28 mouse cellular contexts compared by ENCODE assay signal in the genomic region with DNA sequence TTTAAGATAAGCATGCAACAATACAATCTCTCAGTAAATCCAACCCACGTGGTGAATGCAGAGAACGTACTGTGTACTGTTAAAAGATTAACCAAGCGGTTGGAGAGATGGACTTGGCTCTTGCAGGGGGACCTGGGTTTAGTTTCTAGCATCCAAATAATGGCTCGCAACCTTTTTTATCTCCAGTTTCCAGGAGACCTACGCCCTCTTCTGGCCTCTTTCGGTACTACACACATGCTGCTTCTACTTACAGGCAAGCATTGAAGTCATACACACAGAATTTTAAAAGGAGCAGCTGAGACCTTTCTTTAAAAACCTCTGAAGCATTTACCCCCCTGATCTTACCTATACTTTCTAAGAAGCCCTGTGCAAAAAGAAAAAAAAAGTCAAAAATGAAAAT.
DNase-seq lines count a peak whose midpoint lies in the region; ATAC-seq and TF ChIP-seq lines count a peak whose summit lies in the region.
"Had no signal": no experiment of that assay in that cellular context is flagged by ENCODE, and none has a peak within 500 bp of the region (broad histone marks: within the 10 kb centered on the region; RNA-seq: fewer than 3 reads in every experiment).

No protein-coding gene starts in this region.

- intact Hi-C loops in left cerebral cortex, adult 2 months (cut with DNase I): no loop called here
- intact Hi-C loops in left cerebral cortex, postnatal 14 days (cut with DNase I): no loop called here

- no peak overlapping the region for H3K27ac ChIP-seq in forebrain, postnatal 0 days (ENCODE audit: low read depth, low read length)
- H3K27ac ChIP-seq in forebrain, embryonic 11.5 days (ENCODE audit: low read depth, low read length): no peak overlapping the region
- H3K27ac ChIP-seq in left cerebral cortex, adult 2 months: no peak overlapping the region
- no peak overlapping the region for H3K27ac ChIP-seq in limb, embryonic 10.5 days
- no peak overlapping the region for H3K27ac ChIP-seq in midbrain, embryonic 11.5 days (ENCODE audit: low read depth, low read length)
- H3K27ac ChIP-seq: embryonic facial prominence, embryonic 13.5 days; forebrain, embryonic 15.5 days; heart, embryonic 13.5 days; hindbrain, embryonic 12.5 days; macrophage; neural tube, embryonic 15.5 days; stomach, embryonic 15.5 days had no signal

- no peak for ATAC-seq in forebrain, postnatal 0 days
- no peak for ATAC-seq in forebrain, embryonic 11.5 days (replicated peaks; ENCODE audit: low FRiP score)
- no peak for ATAC-seq in midbrain, embryonic 11.5 days (ENCODE audit: low FRiP score)
- ATAC-seq: forebrain, embryonic 15.5 days had no signal

- no peaks in the 10 kb centered on the region for H3K4me1 ChIP-seq in forebrain, postnatal 0 days (ENCODE audit: insufficient read depth)
- H3K4me1 ChIP-seq in forebrain, embryonic 11.5 days (replicated peaks; ENCODE audit: control insufficient read depth, insufficient read depth, low read length): no peaks in the 10 kb centered on the region
- peaks cover 10% of the 10 kb centered on the region; the same call in 1 of the 2 replicates for H3K4me1 ChIP-seq in limb, embryonic 10.5 days
- H3K4me1 ChIP-seq in midbrain, embryonic 11.5 days (ENCODE audit: control insufficient read depth, insufficient read depth, low read length): no peaks in the 10 kb centered on the region
- H3K4me1 ChIP-seq: embryonic facial prominence, embryonic 13.5 days; forebrain, embryonic 15.5 days; hindbrain, embryonic 12.5 days; neural tube, embryonic 15.5 days; stomach, embryonic 15.5 days had no signal

- DNase-seq in forebrain, postnatal 0 days: no peak
- DNase-seq in forebrain, embryonic 11.5 days (ENCODE audit: low spot score): no peak
- DNase-seq in left cerebral cortex, adult 2 months (ENCODE audit: extremely low spot score in 1 of 2, low spot score in 2 of 2): no peak
- DNase-seq in left cerebral cortex, postnatal 14 days (ENCODE audit: low spot score in 2 of 2): no peak
- DNase-seq in testis, postnatal 14 days (ENCODE audit: low spot score): peak; percentile 9
- DNase-seq in testis, postnatal 10 days (ENCODE audit: low spot score): no peak
- DNase-seq in limb, embryonic 10.5 days (ENCODE audit: low spot score): no peak
- no peak for DNase-seq in midbrain, embryonic 11.5 days (ENCODE audit: low spot score, missing footprints)
- DNase-seq: adrenal gland, postnatal 14 days; cerebellum, adult 8-10 months; cerebellum, postnatal 36 days; embryo, embryonic 11 days; gastrocnemius, postnatal 25 days; heart, adult 18-20 months; heart, postnatal 14 days; kidney, adult 2 months; kidney, postnatal 25 days; layer of hippocampus, adult 9-11 months; left cerebral cortex, postnatal 4 days; lung, adult 2 months; right cerebral cortex, adult 18-20 months had no signal

- no peak overlapping the region for H3K4me2 ChIP-seq in forebrain, postnatal 0 days (ENCODE audit: low read depth)
- H3K4me2 ChIP-seq in forebrain, embryonic 11.5 days (ENCODE audit: low read depth, low read length, severe bottlenecking): no peak overlapping the region
- no peak overlapping the region for H3K4me2 ChIP-seq in midbrain, embryonic 11.5 days
- H3K4me2 ChIP-seq: embryonic facial prominence, embryonic 13.5 days; forebrain, embryonic 15.5 days; heart, embryonic 13.5 days; hindbrain, embryonic 12.5 days; neural tube, embryonic 15.5 days; stomach, embryonic 15.5 days had no signal

- 94% methylated on average over 6 of the region's 6 CpGs for WGBS in forebrain, postnatal 0 days
- 89% methylated on average over 6 of the region's 6 CpGs for whole genome bisulfite sequencing in forebrain, embryonic 11.5 days
- 95% methylated on average over 6 of the region's 6 CpGs for WGBS in limb, embryonic 10.5 days
- WGBS in midbrain, embryonic 11.5 days: 89% methylated on average over 6 of the region's 6 CpGs

- no peak overlapping the region for H3K4me3 ChIP-seq in forebrain, postnatal 0 days (ENCODE audit: low read depth, low read length)
- H3K4me3 ChIP-seq in forebrain, embryonic 11.5 days (ENCODE audit: low read depth, low read length): no peak overlapping the region
- no peak overlapping the region for H3K4me3 ChIP-seq in left cerebral cortex, adult 2 months
- H3K4me3 ChIP-seq in limb, embryonic 10.5 days: no peak overlapping the region
- H3K4me3 ChIP-seq in midbrain, embryonic 11.5 days (ENCODE audit: low read depth, low read length): no peak overlapping the region
- H3K4me3 ChIP-seq: embryonic facial prominence, embryonic 13.5 days; forebrain, embryonic 15.5 days; heart, embryonic 13.5 days; hindbrain, embryonic 12.5 days; neural tube, embryonic 15.5 days; stomach, embryonic 15.5 days had no signal

- H3K9me3 ChIP-seq in forebrain, postnatal 0 days (ENCODE audit: low read length): no peaks in the 10 kb centered on the region
- no peaks in the 10 kb centered on the region for H3K9me3 ChIP-seq in forebrain, embryonic 11.5 days (ENCODE audit: control insufficient read depth, low read length)
- H3K9me3 ChIP-seq in limb, embryonic 10.5 days (replicated peaks): no peaks in the 10 kb centered on the region
- no peaks in the 10 kb centered on the region; the same call in 1 of the 2 replicates for H3K9me3 ChIP-seq in midbrain, embryonic 11.5 days (ENCODE audit: control insufficient read depth, low read length)
- H3K9me3 ChIP-seq: embryonic facial prominence, embryonic 13.5 days; forebrain, embryonic 15.5 days; hindbrain, embryonic 12.5 days; neural tube, embryonic 15.5 days; stomach, embryonic 15.5 days had no signal

- no peaks in the 10 kb centered on the region for H3K36me3 ChIP-seq in forebrain, postnatal 0 days (ENCODE audit: insufficient read depth)
- H3K36me3 ChIP-seq in forebrain, embryonic 11.5 days (ENCODE audit: control insufficient read depth, insufficient read depth, low read length): no peaks in the 10 kb centered on the region
- H3K36me3 ChIP-seq in limb, embryonic 10.5 days: no peaks in the 10 kb centered on the region
- no peaks in the 10 kb centered on the region for H3K36me3 ChIP-seq in midbrain, embryonic 11.5 days (ENCODE audit: control insufficient read depth, insufficient read depth, low read length)
- H3K36me3 ChIP-seq: embryonic facial prominence, embryonic 13.5 days; forebrain, embryonic 15.5 days; heart, embryonic 13.5 days; hindbrain, embryonic 12.5 days; neural tube, embryonic 15.5 days; stomach, embryonic 15.5 days had no signal

- no peaks in the 10 kb centered on the region for H3K27me3 ChIP-seq in forebrain, postnatal 0 days (ENCODE audit: insufficient read depth, low read length)
- H3K27me3 ChIP-seq in forebrain, embryonic 11.5 days (ENCODE audit: control insufficient read depth, insufficient read depth, low read length): no peaks in the 10 kb centered on the region
- no peaks in the 10 kb centered on the region for H3K27me3 ChIP-seq in limb, embryonic 10.5 days (ENCODE audit: low read depth, poor library complexity, severe bottlenecking)
- H3K27me3 ChIP-seq in midbrain, embryonic 11.5 days (ENCODE audit: control insufficient read depth, insufficient read depth, low read length): no peaks in the 10 kb centered on the region
- H3K27me3 ChIP-seq: embryonic facial prominence, embryonic 13.5 days; forebrain, embryonic 15.5 days; heart, embryonic 13.5 days; hindbrain, embryonic 12.5 days; neural tube, embryonic 15.5 days; stomach, embryonic 15.5 days had no signal

- no peak overlapping the region for H3K9ac ChIP-seq in forebrain, postnatal 0 days
- H3K9ac ChIP-seq in forebrain, embryonic 11.5 days (ENCODE audit: low read length): no peak overlapping the region
- H3K9ac ChIP-seq in midbrain, embryonic 11.5 days (ENCODE audit: low read length): no peak overlapping the region
- H3K9ac ChIP-seq: embryonic facial prominence, embryonic 13.5 days; forebrain, embryonic 15.5 days; heart, embryonic 13.5 days; hindbrain, embryonic 12.5 days; neural tube, embryonic 15.5 days; stomach, embryonic 15.5 days had no signal

- 0 out of 2 replicates have a peak, but pooled peaks have one; percentile 10 for TF ChIP-seq CTCF in forebrain, postnatal 0 days (IDR thresholded peaks at IDR 0.05; ENCODE audit: low read depth)
- peak; percentile 14 for TF ChIP-seq CTCF in left cerebral cortex, adult 2 months (IDR thresholded peaks at IDR 0.05)
